Mouse (Mus musculus): ENCODE data around the gene Hivep3. TPM values are rescaled to one million over a fixed set of nuclear protein-coding genes. Genes with fewer than 3 reads are reported as not detected.

The Hivep3 gene
- total RNA-seq (2021) = 10 to 100 TPM; 47.2 to 47.5 TPM
- long read RNA-seq, partial matches to known transcripts = 0 of 12 reads
- long read RNA-seq, other reads (novel, unspliced or antisense) = 8 of 12 reads

- DNase-seq (ENCODE audit: low spot score in 2 of 2) = peak; percentile 99
Measured at GRCm38 (mm10) chr4:119733184-119733880, at the start of gene Hivep3. Gene Hivep3 (plus strand): TSS chr4:119733784.

- DNase-seq (ENCODE audit: low spot score in 2 of 2) = no peak
Measured at GRCm38 (mm10) chr4:119685746-119686145, 47.8 kb upstream of the Hivep3 start.

GRCm38 (mm10) chr4:119698339-119698738 is 35.2 kb upstream of the Hivep3 start:
- DNase-seq (ENCODE audit: low spot score in 2 of 2) = no peak

GRCm38 (mm10) chr4:119701269-119701954 is 32.2 kb upstream of the Hivep3 start:
- DNase-seq (ENCODE audit: low spot score in 2 of 2) = no peak

GRCm38 (mm10) chr4:119703965-119704364 is 29.6 kb upstream of the Hivep3 start:
- no peak for DNase-seq (ENCODE audit: low spot score in 2 of 2)

GRCm38 (mm10) chr4:119707326-119707725 is 26.3 kb upstream of the Hivep3 start:
- no peak for DNase-seq (ENCODE audit: low spot score in 2 of 2)

- no peak for DNase-seq (ENCODE audit: low spot score in 2 of 2)
Measured at GRCm38 (mm10) chr4:119707751-119708150, 25.8 kb upstream of the Hivep3 start.

GRCm38 (mm10) chr4:119710208-119710607 is 23.4 kb upstream of the Hivep3 start:
- peak in 1 of 2 experiments; percentile 17 for DNase-seq (ENCODE audit: low spot score in 2 of 2)

GRCm38 (mm10) chr4:119717443-119717842 is 16.1 kb upstream of the Hivep3 start:
- DNase-seq (ENCODE audit: low spot score in 2 of 2) = peak; percentile 13 to 57

- DNase-seq (ENCODE audit: low spot score in 2 of 2) = no peak
Measured at GRCm38 (mm10) chr4:119721531-119721930, 12.1 kb upstream of the Hivep3 start.

- no peak for DNase-seq (ENCODE audit: low spot score in 2 of 2)
Measured at GRCm38 (mm10) chr4:119726074-119726473, 7.5 kb upstream of the Hivep3 start.

GRCm38 (mm10) chr4:119727871-119728270 is 5.7 kb upstream of the Hivep3 start:
- DNase-seq (ENCODE audit: low spot score in 2 of 2) = no peak

GRCm38 (mm10) chr4:119733942-119734341 is 358 bp downstream of the Hivep3 start:
- DNase-seq (ENCODE audit: low spot score in 2 of 2) = peak in 1 of 2 experiments; percentile 20

GRCm38 (mm10) chr4:119734352-119734751 is 768 bp downstream of the Hivep3 start:
- DNase-seq (ENCODE audit: low spot score in 2 of 2) = no peak

- no peak for DNase-seq (ENCODE audit: low spot score in 2 of 2)
Measured at GRCm38 (mm10) chr4:119738641-119739040, 5.1 kb downstream of the Hivep3 start.

- no peak for DNase-seq (ENCODE audit: low spot score in 2 of 2)
Measured at GRCm38 (mm10) chr4:119739301-119740062, 5.9 kb downstream of the Hivep3 start.

- peak in 1 of 2 experiments; percentile 26 for DNase-seq (ENCODE audit: low spot score in 2 of 2)
Measured at GRCm38 (mm10) chr4:119748341-119748740, 14.8 kb downstream of the Hivep3 start.

- no peak for DNase-seq (ENCODE audit: low spot score in 2 of 2)
Measured at GRCm38 (mm10) chr4:119750157-119750556, 16.6 kb downstream of the Hivep3 start.

GRCm38 (mm10) chr4:119750681-119751211 is 17.2 kb downstream of the Hivep3 start:
- no peak for DNase-seq (ENCODE audit: low spot score in 2 of 2)

- no peak for DNase-seq (ENCODE audit: low spot score in 2 of 2)
Measured at GRCm38 (mm10) chr4:119751408-119752006, 17.9 kb downstream of the Hivep3 start.

Measured in layer of hippocampus, adult 18-20 months (tissue).